ENCODE assay signal across 8 mouse cellular contexts in genomic region chr2:178629756-178630155, GRCm38 (mm10).
DNase-seq lines count a peak whose midpoint lies in the region; ATAC-seq and TF ChIP-seq lines count a peak whose summit lies in the region.

No protein-coding gene starts in this region.

- H3K36me3 ChIP-seq in CH12.LX (replicated peaks in 1 of 2; ENCODE audit: control insufficient read depth in 1 of 2, insufficient read depth in 1 of 2, low read length in 1 of 2) = no peaks in the 10 kb centered on the region

- H3K4me1 ChIP-seq in CH12.LX (ENCODE audit: control insufficient read depth in 1 of 2, insufficient read depth in 2 of 2) = no peaks in the 10 kb centered on the region

- H3K4me3 ChIP-seq in CH12.LX (replicated peaks in 1 of 3; ENCODE audit: low read depth in 2 of 3, low read length in 2 of 3, poor library complexity in 1 of 3) = no peak overlapping the region

- dilution Hi-C loops in CH12.LX (cut with MboI; ENCODE audit: extremely low pct_ligation_motif_present, extremely low pct_unique_long_range_greater_than_20kb, low sequenced_read_pairs) = no loop called here

- ATAC-seq in erythroblast, adult 5-6 weeks (replicated peaks; ENCODE audit: low FRiP score, poor library complexity, severe bottlenecking) = no peak

- no peak for TF ChIP-seq POLR2A in CH12.LX (IDR thresholded peaks at IDR 0.05; ENCODE audit: low read depth, low read length)

- no peak overlapping the region for H3K27ac ChIP-seq in CH12.LX (ENCODE audit: insufficient read depth, low read depth)

- peak; percentile 20 for DNase-seq in CH12.LX (ENCODE audit: extremely low read depth)
- peak; percentile 19 for DNase-seq in Muller cell, postnatal 12 days (ENCODE audit: inconsistent ontology term)
- DNase-seq in embryo, embryonic 10.5 days (ENCODE audit: low spot score) = peak; percentile 77
- peak; percentile 44 to 70 for DNase-seq in heart, postnatal 10 days
- peak; percentile 40 to 79 for DNase-seq in layer of hippocampus, adult 8-10 months (ENCODE audit: low spot score in 2 of 2)
- DNase-seq in lung, postnatal 14 days = peak; percentile 66
- DNase-seq in right cerebral cortex, adult 18-20 months = peak; percentile 59

- no peaks in the 10 kb centered on the region for H3K79me2 ChIP-seq in CH12.LX (replicated peaks; ENCODE audit: control insufficient read depth, extremely low read depth, insufficient read depth, poor library complexity, severe bottlenecking)

- no peak overlapping the region for H3K9ac ChIP-seq in CH12.LX (ENCODE audit: insufficient read depth, low read depth)

- peaks cover 7% of the 10 kb centered on the region for H3K27me3 ChIP-seq in CH12.LX (replicated peaks)

- H3K4me2 ChIP-seq in CH12.LX (ENCODE audit: insufficient read depth, low read depth, poor library complexity, severe bottlenecking) = no peak overlapping the region

- TF ChIP-seq RAD21 in CH12.LX (IDR thresholded peaks at IDR 0.05; ENCODE audit: low read depth, low read length) = peak; percentile 61

- peaks cover 8% of the 10 kb centered on the region for H3K9me3 ChIP-seq in CH12.LX (replicated peaks; ENCODE audit: low read length)

- intact Hi-C loops in heart, postnatal 10 days (cut with DNase I) = loop anchor here (5.0 to 10.0 kb wide), 2 partner anchors 253 to 565 kb away; no protein-coding TSS in a partner anchor

- in situ Hi-C loops in CH12.LX (cut with MboI; ENCODE audit: low pct_ligation_motif_present, low pct_unique_long_range_greater_than_20kb, low sequenced_read_pairs) = no loop called here

- peak; percentile 65 to 70 for TF ChIP-seq CTCF in CH12.LX (conservative IDR thresholded peaks at IDR 0.05 in 1 of 2, IDR thresholded peaks at IDR 0.05 in 1 of 2; ENCODE audit: low read depth in 2 of 2, low read length in 2 of 2)

- TF ChIP-seq EP300 in CH12.LX (IDR thresholded peaks at IDR 0.05; ENCODE audit: low read length) = no peak

TF ChIP-seq in CH12.LX, 34 proteins besides CTCF, POLR2A, EP300 and RAD21:
- TF ChIP-seq USF2 (conservative IDR thresholded peaks at IDR 0.05; ENCODE audit: low read depth, low read length) (no peak), SMC3 (IDR thresholded peaks at IDR 0.05; ENCODE audit: low read depth, low read length) (peak; percentile 41)

Comparison
In these comparisons a context has a peak if more than half of its experiments do, and no peak if none do; other contexts are left out.
1. DNase-seq: peak in every context shown above with its lines; median percentile 77 in embryo, embryonic 10.5 days; 66 in lung, postnatal 14 days; 60 in layer of hippocampus, adult 8-10 months; 59 in right cerebral cortex, adult 18-20 months; 57 in heart, postnatal 10 days; 20 in CH12.LX; 19 in Muller cell, postnatal 12 days.